Mouse (Mus musculus) midbrain, embryonic 12.5 days (tissue): ENCODE data around the gene Agbl4. TPM values are rescaled to one million over a fixed set of nuclear protein-coding genes. Genes with fewer than 3 reads are reported as not detected.

Source experiments
- ATAC-seq: fragments of 200-750 bp; cut with Nextera tagmentation; 2 replicates; pipeline ENCODE4 v1.8.0; 2017; ENCODE audit warnings: low read depth, moderate TSS enrichment, moderate library complexity; ENCODE audit not compliant: low FRiP score
- H3K27ac ChIP-seq: fragments of 300-500 bp; sonication (generic); replicated peaks from 2 replicates; pipeline ENCODE4 v1.5.1; 2016; ENCODE audit warnings: mild to moderate bottlenecking
- H3K27me3 ChIP-seq: fragments of 300-500 bp; sonication (generic); 2 replicates; pipeline ENCODE4 v1.6.1; 2016; ENCODE audit warnings: mild to moderate bottlenecking
- H3K36me3 ChIP-seq: fragments of 300-500 bp; sonication (generic); 2 replicates; pipeline ENCODE4 v1.6.1; 2016
- H3K4me1 ChIP-seq: fragments of 300-500 bp; sonication (generic); 2 replicates; pipeline ENCODE4 v1.6.1; 2016
- H3K4me2 ChIP-seq: fragments of 300-500 bp; sonication (generic); replicated peaks from 2 replicates; pipeline ENCODE4 v1.6.1; 2016; ENCODE audit warnings: mild to moderate bottlenecking, moderate library complexity
- H3K4me3 ChIP-seq: fragments of 300-500 bp; sonication (generic); 2 replicates; pipeline ENCODE4 v1.5.1; 2016; ENCODE audit warnings: mild to moderate bottlenecking
- H3K9ac ChIP-seq: fragments of 300-500 bp; sonication (generic); replicated peaks from 2 replicates; pipeline ENCODE4 v1.6.1; 2016; ENCODE audit warnings: mild to moderate bottlenecking, moderate library complexity
- H3K9me3 ChIP-seq: fragments of 300-500 bp; sonication (generic); 2 replicates; pipeline ENCODE4 v1.6.1; 2016; ENCODE audit warnings: mild to moderate bottlenecking
- WGBS: fragments of 180-500 bp; shearing (Covaris S2); methylation state at CpG from one replicate; pipeline ENCODE4 v1.1.7; 2016; 5-methylcytosine and 5-hydroxymethylcytosine counted together
- polyA plus RNA-seq: library from polyadenylated mRNA; unstranded; fragments of >200 nt; fragmentation: Nextera tagmentation; extraction: Ambion mirVana; gene quantifications from 2 replicates; pipeline ENCODE4 v1.2.1, GENCODE M21; 2016

Gene Agbl4
- polyA plus RNA-seq, 1 experiment from 2014 or later = 0.89 TPM

DNA sequence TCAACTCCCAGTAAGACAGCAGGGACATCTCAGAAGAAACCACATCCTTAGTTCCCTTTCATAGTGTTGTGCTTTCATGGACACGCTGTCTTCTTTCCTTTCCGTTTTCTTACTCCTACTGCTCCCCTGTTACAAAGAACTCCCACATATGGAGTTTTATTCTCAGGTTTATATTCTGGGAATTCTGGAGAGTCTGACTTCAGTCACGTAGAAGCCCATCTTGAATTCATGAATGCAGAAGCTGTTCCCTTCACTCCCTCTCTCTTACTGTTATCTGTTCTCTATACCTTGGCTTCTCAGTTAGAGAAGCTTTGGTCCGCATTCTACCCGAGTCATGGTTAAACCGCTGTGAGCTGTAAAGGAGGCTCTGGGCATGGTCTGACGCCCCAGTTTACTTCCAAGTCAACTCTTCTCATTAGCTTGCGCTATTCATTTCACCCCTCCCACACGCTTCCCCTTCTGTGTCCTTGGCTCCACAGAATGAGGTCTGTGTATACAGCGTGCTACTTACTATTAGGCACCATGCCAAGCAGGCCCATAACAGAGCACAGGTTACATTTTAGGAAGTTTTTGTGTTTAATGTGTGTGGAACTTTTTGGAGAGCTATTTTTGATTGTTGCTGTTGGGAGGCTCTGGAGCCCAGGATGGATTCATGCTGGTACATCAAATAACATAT is 1186.2 kb downstream of the Agbl4 start:
- WGBS = 83% methylated on average over 10 of the region's 10 CpGs
- Histone ChIP-seq H3K4me2 (no peak overlapping the region), H3K27ac (no peak overlapping the region), H3K9ac (no peak overlapping the region), H3K27me3 (no peaks in the 10 kb centered on the region), H3K9me3 (no peaks in the 10 kb centered on the region), H3K4me3 (no peak overlapping the region), H3K4me1 (peaks cover 13% of the 10 kb centered on the region; the same call in 1 of the 2 replicates), H3K36me3 (no peaks in the 10 kb centered on the region)
- ATAC-seq = no peak

DNA sequence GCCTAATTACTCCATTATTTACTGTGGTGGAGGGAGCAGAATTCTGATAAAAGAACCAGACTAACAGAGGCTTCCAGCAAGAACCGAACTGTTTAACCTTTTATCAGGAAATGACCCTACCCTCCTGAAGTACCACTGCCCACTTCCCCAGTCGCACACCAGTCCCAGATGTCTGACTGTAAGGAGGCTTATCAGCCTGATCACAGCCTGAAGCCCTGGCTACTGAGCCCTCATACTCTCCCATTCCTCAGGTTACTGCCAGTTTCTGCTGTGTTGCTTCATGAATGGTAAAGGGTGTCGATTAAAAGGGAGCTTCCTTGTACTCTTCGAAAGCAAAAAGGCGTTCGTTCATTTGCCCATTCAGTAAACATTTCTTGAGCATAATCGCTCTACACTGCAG is 1186.8 kb downstream of the Agbl4 start:
- no peaks in the 10 kb centered on the region for H3K27me3 ChIP-seq
- H3K36me3 ChIP-seq = no peaks in the 10 kb centered on the region
- 85% methylated on average over 7 of the region's 7 CpGs for WGBS
- no peak overlapping the region for H3K9ac ChIP-seq
- peaks cover 12% of the 10 kb centered on the region; the same call in 1 of the 2 replicates for H3K4me1 ChIP-seq
- H3K4me3 ChIP-seq = no peak overlapping the region
- H3K27ac ChIP-seq = no peak overlapping the region
- ATAC-seq = no peak
- no peak overlapping the region for H3K4me2 ChIP-seq
- no peaks in the 10 kb centered on the region for H3K9me3 ChIP-seq

DNA sequence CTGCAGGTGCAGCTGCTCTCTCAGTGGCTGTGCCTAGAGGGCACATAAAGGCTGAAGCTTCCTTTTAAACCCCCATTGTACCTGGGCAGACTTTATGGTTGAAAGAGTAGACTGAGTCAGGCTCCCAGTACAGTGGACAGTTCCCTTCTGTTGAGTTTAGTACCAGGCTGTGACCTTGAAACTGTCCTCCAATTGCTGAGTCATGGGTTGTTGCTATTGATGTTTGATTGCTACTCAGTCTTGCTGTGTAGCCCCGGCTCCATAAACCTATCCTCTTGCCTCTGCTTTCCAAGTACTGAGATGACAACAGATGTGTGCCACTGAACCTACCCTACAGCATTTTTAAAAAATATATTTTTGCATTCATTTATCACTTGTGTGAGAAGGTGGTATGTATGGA is 1190.8 kb downstream of the Agbl4 start:
- no peaks in the 10 kb centered on the region for H3K9me3 ChIP-seq
- H3K27me3 ChIP-seq = no peaks in the 10 kb centered on the region
- H3K4me2 ChIP-seq = no peak overlapping the region
- WGBS = 88% methylated on average over 1 of the region's 1 CpGs
- H3K4me1 ChIP-seq = peaks cover 5% of the 10 kb centered on the region; the same call in 1 of the 2 replicates
- ATAC-seq = no peak
- H3K36me3 ChIP-seq = no peaks in the 10 kb centered on the region
- no peak overlapping the region for H3K27ac ChIP-seq
- no peak overlapping the region for H3K9ac ChIP-seq
- no peak overlapping the region for H3K4me3 ChIP-seq

DNA sequence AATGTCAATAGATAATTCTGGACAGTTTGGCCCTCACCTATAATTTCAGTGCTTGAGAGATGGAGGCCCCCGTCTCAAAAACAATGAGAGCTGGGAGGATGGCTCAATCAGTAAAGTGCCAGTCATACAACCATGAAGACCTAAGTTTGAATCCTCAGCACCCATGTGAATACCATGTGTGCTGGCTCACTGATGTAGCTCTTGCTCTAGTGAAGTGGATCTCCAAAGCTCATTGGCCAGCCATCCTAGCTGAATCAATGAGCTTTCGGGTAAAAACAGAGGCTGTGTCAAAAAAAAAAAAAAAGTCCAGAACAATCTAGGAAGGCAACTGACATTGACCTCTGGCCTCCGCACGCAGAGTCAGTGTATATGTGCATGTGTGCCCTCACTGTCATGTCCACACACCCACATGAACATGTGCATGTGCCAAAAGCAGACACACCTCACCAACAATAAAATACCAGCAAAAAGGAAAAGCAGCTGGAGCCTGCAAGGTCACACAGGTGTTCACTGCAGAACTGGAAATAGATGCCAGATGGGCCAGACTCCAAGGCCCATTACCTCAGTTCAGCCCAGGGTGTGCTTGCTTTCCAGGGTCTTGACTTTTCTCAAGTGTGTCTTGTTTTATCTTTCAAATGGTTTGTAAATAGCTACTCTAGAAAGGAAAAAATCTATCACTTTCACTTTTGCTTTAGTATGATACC is 1192.2 kb downstream of the Agbl4 start:
- Histone ChIP-seq H3K9me3 (no peaks in the 10 kb centered on the region), H3K36me3 (no peaks in the 10 kb centered on the region), H3K4me1 (no peaks in the 10 kb centered on the region), H3K27me3 (no peaks in the 10 kb centered on the region), H3K4me3 (no peak overlapping the region), H3K9ac (no peak overlapping the region), H3K4me2 (no peak overlapping the region), H3K27ac (no peak overlapping the region)
- no peak for ATAC-seq
- 89% methylated on average over 4 of the region's 4 CpGs for WGBS

DNA sequence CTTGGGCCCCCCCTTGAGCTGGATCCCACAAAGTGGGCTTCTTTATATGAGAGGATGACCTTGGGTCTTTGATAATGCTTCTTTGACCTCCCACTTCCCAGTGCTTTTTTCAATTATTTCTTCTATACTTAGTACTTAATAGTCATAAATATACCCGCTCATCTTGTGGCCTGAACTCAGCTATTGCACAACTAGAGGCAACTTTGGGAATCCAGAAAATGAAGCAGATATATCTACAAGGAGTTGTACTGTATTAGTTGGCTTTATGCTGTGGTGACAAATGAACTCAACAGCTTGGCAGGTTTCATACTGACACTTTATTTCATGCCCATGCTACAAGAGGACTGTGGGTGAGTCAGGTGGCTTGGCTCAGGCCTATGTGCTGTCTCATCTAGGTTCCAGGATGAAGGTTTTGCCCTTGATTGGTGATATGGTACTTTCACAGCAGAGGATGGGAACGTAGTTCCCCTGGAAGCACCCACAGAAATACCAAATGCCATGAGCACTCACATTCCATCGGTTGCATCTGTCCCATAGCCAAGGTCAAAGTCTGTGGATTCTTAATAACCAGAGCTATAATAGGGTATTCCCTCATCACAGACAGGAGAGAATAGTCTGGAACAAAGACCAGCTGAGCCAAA is 1197.3 kb downstream of the Agbl4 start:
- no peak overlapping the region for H3K27ac ChIP-seq
- no peaks in the 10 kb centered on the region for H3K9me3 ChIP-seq
- H3K4me2 ChIP-seq = no peak overlapping the region
- WGBS = 91% methylated on average over 3 of the region's 3 CpGs
- no peak overlapping the region for H3K4me3 ChIP-seq
- no peaks in the 10 kb centered on the region for H3K36me3 ChIP-seq
- H3K27me3 ChIP-seq = no peaks in the 10 kb centered on the region
- no peak for ATAC-seq
- no peak overlapping the region for H3K9ac ChIP-seq
- H3K4me1 ChIP-seq = no peaks in the 10 kb centered on the region

DNA sequence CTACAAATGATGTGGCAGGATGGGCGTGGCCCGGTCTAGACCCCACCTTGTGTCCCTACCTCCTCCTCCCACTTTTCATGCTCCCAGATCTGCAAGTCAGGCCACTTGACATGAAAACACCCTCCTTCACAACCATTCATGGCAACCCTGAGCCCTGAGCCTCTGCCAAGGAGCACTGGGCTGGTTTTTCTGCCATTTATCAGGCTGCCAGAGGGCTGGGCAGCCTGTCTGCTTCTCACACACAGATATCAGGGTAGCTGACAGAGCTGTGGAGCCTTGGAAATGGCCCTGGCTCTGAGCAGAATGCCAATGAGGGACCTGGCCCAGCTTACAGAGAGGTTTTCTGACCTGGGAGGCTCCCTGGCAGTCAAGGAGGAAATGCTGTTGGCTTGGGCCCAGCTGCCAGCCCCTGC is 1199.8 kb downstream of the Agbl4 start:
- Histone ChIP-seq H3K4me1 (no peaks in the 10 kb centered on the region), H3K36me3 (no peaks in the 10 kb centered on the region), H3K27ac (no peak overlapping the region), H3K9me3 (no peaks in the 10 kb centered on the region), H3K4me2 (no peak overlapping the region), H3K4me3 (no peak overlapping the region), H3K27me3 (no peaks in the 10 kb centered on the region), H3K9ac (no peak overlapping the region)
- 96% methylated on average over 2 of the region's 2 CpGs for WGBS
- ATAC-seq = 0 out of 2 replicates have a peak, but pooled peaks have one; percentile 38

DNA sequence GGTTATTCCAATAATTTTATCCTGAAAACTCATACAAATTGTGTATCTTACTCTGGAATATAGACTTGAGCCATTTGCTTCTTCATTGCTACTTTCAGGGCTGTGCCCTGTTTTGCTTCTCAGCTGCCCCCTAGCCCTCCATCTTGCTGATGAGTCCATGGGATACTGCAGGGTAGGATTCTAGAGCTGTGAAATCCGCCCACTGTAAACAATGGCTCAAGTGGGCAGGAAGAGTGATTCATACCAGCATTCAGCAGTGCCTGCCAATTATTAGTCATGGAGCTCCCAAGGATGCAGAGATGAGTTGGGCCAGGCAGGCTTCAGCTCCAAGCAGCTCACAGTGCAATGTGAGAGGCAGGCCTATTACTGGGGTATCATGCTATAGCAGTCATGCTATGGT is 1200.5 kb downstream of the Agbl4 start:
- ATAC-seq = no peak
- Histone ChIP-seq H3K9me3 (no peaks in the 10 kb centered on the region), H3K27ac (no peak overlapping the region), H3K9ac (no peak overlapping the region), H3K27me3 (no peaks in the 10 kb centered on the region), H3K4me1 (no peaks in the 10 kb centered on the region), H3K36me3 (no peaks in the 10 kb centered on the region), H3K4me3 (no peak overlapping the region), H3K4me2 (no peak overlapping the region)
- WGBS = 80% methylated on average over 1 of the region's 1 CpGs

DNA sequence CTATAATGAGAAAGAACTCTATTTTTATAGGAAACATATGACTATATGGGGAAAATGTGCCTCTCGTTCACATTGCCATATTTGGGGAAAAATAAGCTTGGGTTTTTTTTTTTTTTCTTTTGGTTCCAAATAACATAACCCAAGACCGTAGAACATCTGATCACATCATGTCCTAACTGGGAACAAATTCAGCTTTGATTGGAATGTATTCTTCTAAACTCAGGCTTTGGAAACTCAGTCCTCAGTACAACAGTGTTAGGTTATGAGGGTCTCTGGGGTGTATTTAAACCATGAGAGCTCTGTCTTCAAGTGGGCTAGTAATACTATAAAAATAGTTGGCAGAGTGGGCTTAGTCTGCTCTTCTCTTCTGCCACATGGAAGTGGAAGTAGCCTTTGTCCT is 1205.7 kb downstream of the Agbl4 start:
- Histone ChIP-seq H3K4me1 (no peaks in the 10 kb centered on the region), H3K4me2 (no peak overlapping the region), H3K9me3 (no peaks in the 10 kb centered on the region), H3K4me3 (no peak overlapping the region), H3K27ac (no peak overlapping the region), H3K36me3 (no peaks in the 10 kb centered on the region), H3K9ac (no peak overlapping the region), H3K27me3 (no peaks in the 10 kb centered on the region)
- 90% methylated on average over 2 of the region's 2 CpGs for WGBS
- ATAC-seq = no peak

DNA sequence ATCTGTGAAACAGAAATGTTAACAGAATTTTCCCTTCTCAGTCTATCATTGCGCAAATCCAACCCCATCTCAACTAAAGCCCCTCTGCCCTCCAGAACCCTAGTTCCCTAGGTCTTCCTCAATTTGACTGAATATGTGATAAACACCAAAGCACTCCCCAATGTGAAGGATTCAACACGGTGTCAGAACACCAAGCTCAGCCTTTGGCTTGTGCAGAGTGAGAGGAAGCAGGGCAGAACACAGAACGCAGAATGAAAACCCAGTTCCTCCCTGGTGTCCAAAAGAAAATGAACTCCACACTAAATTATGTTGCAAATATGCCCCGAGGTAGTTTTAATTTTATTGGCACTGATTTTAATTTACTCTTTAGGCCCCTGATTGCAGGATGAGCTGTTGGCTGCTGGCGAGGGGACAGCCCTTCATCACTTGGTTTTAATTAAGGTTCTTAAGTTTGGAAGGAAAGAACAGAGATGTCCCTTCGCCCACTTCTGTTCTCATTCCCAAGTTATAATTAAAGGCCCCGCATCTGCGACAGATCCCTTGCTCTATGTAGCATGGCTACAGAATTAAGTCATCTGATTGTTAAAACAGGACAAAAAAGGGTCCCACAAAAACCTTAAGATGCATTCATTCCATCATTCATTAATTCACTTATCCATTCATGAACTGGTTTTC is 1210.5 kb downstream of the Agbl4 start:
- Histone ChIP-seq H3K36me3 (no peaks in the 10 kb centered on the region), H3K4me3 (no peak overlapping the region), H3K27me3 (no peaks in the 10 kb centered on the region), H3K4me1 (no peaks in the 10 kb centered on the region), H3K9me3 (no peaks in the 10 kb centered on the region), H3K9ac (no peak overlapping the region), H3K4me2 (no peak overlapping the region), H3K27ac (no peak overlapping the region)
- no peak for ATAC-seq
- 84% methylated on average over 8 of the region's 8 CpGs for WGBS

DNA sequence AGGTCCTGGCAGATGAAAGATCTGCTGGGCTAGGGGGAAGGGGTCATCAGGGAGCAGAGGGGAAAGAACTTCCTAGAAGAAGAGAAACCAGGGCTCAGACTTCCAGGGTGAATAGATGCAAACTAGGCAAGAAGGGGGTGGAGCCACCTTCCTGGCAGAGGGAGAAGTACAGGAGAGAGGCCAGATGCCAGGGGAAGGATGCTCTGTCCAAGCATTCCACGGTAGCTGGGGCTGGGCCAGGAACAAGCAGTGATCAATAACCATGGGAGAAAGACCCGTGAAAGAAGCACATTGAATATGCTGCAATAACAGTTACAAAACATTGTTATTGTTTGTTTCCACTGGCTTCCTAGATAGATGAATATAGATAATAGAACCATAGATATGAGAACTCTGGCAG is 1224.4 kb downstream of the Agbl4 start:
- Histone ChIP-seq H3K4me1 (no peaks in the 10 kb centered on the region), H3K27ac (no peak overlapping the region), H3K9me3 (no peaks in the 10 kb centered on the region), H3K4me2 (no peak overlapping the region), H3K9ac (no peak overlapping the region), H3K4me3 (no peak overlapping the region), H3K27me3 (no peaks in the 10 kb centered on the region), H3K36me3 (no peaks in the 10 kb centered on the region)
- 59% methylated on average over 2 of the region's 2 CpGs for WGBS
- ATAC-seq = no peak

DNA sequence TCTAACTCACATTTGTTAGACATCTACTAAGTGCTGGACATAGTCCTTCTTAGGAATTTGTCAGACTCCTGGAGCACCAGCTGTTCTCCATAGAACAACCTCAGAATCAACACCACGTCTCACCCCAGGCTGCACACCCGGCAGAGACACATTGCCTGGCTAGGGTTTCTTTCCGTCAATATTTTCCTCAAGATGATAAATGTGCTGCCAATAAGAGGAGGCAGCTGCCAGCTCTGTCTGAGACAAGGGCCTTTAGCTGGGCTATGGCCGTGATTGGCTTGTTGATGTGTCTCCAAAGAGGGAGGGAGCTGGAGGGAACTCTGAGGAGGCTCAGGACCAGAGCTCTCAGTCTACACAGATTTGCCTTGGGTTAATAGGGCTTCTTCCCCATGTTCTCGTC is 1227.5 kb downstream of the Agbl4 start:
- H3K4me1 ChIP-seq = no peaks in the 10 kb centered on the region
- 73% methylated on average over 5 of the region's 5 CpGs for WGBS
- no peaks in the 10 kb centered on the region for H3K9me3 ChIP-seq
- no peak overlapping the region for H3K4me2 ChIP-seq
- H3K4me3 ChIP-seq = no peak overlapping the region
- no peaks in the 10 kb centered on the region for H3K27me3 ChIP-seq
- H3K27ac ChIP-seq = no peak overlapping the region
- ATAC-seq = no peak
- H3K9ac ChIP-seq = no peak overlapping the region
- H3K36me3 ChIP-seq = no peaks in the 10 kb centered on the region
